Mouse (Mus musculus) cerebellum, adult 2 months (tissue): ENCODE results near the gene Tbata.

Source experiments
- CTCF ChIP-seq: fragments of 200-500 bp; IDR thresholded peaks from 2 replicates; pipeline ENCODE4 v1.5.1; 2011; ENCODE audit warnings: low read depth, mild to moderate bottlenecking, control low read depth, low read length, moderate library complexity, borderline replicate concordance; ENCODE audit not compliant: insufficient read depth
- POLR2A ChIP-seq: fragments of 200-500 bp; IDR thresholded peaks from 2 replicates; pipeline ENCODE4 v1.6.1; 2011; ENCODE audit warnings: low read length, control low read depth, borderline replicate concordance; ENCODE audit not compliant: insufficient read depth

DNA sequence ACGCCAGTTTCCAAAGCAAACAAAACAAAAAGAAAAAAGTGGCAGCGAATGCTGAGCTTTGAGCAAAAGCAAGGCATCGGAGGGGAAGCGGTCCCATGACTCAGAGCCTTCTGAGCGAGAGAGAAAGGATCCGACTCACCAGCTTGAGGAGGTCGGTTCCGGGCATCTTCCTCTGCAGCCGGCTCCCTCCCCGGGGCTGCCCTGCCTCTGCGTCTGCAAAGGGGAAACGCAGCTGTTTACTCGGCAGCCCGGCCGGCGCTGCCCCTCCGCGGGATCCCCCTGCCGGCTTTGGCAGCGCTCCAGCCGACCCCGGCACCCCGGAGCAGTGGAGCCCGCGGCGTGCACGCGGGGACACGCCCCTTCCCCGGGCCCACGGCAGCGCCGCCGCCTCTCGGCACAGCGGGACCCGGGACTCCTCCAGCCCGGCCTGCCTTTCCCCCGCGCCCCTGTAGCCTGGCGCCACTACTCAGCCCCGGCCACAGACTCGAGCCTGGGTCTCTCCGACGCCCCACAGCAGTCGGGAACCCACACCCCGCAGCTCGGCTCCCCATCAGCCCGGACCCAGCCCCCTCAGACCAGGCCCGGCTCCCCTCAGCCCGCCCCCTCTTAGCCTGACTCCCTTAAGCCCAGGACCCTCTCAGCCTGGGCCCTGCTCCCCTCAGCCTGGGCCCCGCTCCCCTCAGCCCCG lies 25.5 kb upstream of the Tbata start:
- no peak for TF ChIP-seq CTCF
- no peak for TF ChIP-seq POLR2A
